Mouse (Mus musculus) frontal cortex, adult (tissue): ENCODE data around the gene Ugt1a7c.
"Not testable (repeated sequence)": the region's sequence is repeated elsewhere in the genome, so short reads cannot be mapped to it uniquely, and the experiment has no call there.

ENCODE experiments used
- ATAC-seq: cut with Nextera tagmentation; 2 replicates; pipeline ENCODE4 v1.9.2; 2017; ENCODE audit warnings: mild to moderate bottlenecking, moderate library complexity, mixed read lengths; ENCODE audit not compliant: low TSS enrichment

Ugt1a7c gene

DNA sequence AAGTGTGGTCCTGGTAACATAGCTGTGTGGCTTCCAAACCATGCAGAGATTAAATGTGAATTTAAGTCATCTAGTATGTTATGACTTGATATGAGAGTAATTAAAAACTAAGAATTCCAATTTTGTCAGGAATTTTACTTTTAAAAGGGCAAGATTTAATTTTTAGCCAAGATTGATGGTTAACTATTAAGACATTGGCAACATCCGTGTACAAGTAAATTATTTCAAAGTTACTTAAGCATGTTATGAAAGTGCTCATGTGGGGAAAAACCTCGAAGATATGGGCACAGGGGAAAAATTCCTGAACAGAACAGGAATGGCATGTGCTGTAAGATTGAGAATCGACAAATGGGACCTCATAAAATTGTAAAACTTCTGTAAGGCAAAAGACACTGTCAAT is 102.6 kb downstream of the Ugt1a7c start:
- no peak for ATAC-seq

GRCm38 (mm10) chr1:88199996-88200395 is 105.1 kb downstream of the Ugt1a7c start:
- no peak for ATAC-seq

DNA sequence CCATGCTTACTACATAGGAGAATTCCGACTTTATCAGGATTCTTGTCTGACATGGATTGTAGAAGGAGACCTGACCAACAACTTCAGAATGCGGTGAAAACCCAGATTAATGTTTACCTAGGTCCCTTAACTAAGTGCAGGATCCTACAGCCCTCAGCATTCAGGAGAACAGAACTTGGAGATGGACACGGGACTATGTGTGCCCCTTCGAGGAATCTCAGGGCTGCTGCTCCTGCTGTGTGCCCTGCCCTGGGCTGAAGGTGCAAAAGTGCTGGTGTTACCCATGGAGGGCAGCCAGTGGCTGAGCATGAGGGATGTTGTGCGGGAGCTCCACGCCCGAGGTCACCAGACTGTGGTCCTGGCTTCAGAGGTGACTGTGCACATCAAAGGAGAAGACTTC is 105.6 kb downstream of the Ugt1a7c start, which contains the start of gene Ugt1a2:
Gene Ugt1a2, plus strand, starts transcription at position 146 of the 400 bp plus-strand sequence.
- no peak for ATAC-seq

DNA sequence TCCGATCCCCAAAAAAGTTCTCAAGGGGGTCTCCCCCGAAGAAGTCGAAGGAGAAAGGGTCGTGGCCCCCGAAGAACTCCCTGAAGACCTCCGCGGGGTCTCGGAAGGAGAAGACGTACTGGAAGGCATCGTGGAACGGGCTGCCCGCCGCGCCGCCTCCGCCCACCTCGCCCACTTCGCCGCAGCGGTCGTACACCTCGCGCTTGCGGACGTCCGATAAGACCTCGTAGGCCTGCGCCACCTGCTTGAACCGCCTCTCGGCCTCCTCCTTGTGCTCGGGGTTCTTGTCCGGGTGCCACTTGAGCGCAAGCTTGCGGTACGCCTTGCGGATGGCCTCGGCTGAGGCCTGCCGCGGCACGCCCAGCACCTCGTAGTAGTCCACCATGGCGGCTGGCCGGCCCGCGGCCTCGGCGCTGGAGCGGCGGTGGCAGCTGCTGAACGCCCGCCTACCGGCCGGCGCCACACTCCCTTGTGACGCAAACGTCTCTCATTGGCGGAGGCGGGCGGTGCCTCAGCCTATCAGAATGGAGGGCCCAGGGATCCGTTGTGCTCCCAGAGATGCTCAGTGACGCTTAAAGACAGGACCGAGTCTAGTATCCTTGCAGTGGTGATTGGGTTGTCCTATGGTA is 110.5 kb downstream of the Ugt1a7c start, which contains the start of gene Dnajb3:
Gene Dnajb3, minus strand, starts transcription at position 489 of the 629 bp plus-strand sequence.
- ATAC-seq, result peak; percentile 100

DNA sequence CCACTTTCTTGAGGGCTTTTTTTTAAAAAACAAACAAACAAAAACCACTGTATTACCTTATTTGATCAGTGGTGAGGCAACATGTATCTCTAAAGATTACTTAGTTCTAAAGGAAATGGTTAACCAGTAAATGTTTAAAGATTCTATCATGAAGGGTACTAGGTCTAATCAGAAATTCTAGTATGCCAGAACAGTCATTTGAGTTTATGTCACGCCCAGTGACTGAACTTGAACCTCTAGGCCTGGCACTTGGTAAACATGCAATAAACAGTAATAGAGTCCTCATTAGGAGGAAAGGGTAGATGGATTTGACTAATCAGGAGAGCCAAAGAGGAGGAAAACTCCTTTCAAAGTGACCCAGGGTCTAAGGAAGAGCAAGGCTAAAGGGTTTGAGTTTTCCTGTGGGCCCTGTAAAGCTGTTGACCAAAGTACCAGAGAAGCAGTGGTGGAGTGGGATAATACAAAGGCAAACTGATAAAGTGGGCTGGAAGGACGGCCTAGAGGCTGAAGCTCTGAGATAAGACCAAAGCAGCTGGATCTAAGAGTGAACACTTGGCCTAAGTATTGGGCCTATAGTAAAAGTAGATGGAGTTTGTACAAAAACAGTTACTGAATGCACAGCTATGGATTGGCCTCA is 112.1 kb downstream of the Ugt1a7c start:
- no peak for ATAC-seq

GRCm38 (mm10) chr1:88211812-88212211 is 117.0 kb downstream of the Ugt1a7c start, which contains the start of gene Ugt1a1:
Gene Ugt1a1 (plus strand): TSS chr1:88211959.
- no peak for ATAC-seq

GRCm38 (mm10) chr1:88212341-88213045 is 117.6 kb downstream of the Ugt1a7c start:
- ATAC-seq, result no peak

- no peak for ATAC-seq
Observed at GRCm38 (mm10) chr1:88213061-88213460, 118.2 kb downstream of the Ugt1a7c start.

DNA sequence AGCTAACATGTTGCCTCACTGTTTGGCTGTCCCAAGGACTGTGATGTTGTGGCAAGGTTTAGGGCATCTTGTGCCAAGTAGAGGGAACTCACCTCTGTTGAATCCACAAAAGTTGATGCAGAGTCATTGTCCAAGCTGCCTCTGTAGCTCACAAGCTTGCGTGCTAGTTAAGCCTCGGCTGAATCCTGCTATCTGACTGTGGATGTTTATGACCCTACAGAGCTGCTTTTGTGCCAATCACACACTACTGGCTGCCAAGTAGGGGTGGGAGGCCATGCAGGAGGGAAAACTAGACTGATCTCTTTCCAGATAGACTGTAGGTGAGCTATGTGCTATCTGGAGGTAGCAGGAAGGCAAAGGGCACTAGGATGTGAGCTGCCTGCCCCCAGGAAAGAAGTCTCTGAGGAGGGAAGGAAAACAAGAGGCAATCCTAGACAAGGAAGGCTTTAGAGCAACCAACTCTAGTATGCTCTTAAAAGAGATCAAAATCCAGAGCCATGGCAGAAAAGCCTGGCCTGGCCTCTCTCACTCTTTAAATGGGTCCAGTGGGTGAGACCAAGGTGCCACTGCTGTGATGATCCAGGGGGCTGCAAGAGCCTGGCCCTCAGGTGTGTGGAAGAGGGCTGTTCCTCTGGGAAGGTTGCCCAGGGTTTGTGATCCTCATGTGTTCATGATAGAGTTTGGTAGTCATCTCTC is 119.1 kb downstream of the Ugt1a7c start:
- no peak for ATAC-seq

GRCm38 (mm10) chr1:88214462-88214952 is 119.6 kb downstream of the Ugt1a7c start:
- no peak for ATAC-seq

DNA sequence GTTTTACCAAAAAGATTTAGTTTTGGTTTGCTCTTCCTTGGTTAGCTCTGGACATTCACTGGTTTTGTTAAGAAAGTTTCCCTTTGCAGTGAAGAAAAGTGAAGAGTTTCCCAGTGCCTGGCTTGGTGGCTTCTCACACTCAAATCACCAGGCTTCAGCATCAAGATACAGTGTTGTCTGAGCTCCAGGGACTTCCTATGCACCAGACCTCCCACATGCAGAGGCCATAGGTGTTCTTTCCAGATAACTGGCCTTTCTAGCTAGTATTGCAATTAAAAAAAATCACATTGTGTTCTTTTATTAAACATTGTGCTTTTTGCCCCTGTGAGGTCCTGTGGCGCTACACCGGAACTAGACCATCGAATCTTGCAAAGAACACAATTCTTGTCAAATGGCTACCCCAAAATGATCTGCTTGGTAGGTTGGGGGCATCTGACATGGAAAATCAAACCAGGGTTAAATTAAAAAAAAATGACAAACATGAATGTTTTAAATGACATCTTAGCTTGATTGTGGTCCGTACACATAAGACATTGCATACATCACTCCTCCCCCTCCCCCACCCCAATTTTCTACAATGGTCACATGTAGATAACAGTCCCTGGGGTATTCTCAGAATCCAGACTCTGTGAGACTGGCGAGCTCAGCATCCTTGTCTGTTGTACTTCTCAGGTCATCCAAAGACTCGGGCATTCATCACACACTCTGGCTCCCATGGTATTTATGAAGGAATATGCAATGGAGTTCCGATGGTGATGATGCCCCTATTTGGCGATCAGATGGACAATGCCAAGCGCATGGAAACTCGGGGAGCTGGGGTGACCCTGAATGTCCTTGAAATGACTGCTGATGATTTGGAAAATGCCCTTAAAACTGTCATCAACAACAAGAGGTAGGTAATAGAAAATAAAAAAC is 120.9 kb downstream of the Ugt1a7c start:
- no peak for ATAC-seq

DNA sequence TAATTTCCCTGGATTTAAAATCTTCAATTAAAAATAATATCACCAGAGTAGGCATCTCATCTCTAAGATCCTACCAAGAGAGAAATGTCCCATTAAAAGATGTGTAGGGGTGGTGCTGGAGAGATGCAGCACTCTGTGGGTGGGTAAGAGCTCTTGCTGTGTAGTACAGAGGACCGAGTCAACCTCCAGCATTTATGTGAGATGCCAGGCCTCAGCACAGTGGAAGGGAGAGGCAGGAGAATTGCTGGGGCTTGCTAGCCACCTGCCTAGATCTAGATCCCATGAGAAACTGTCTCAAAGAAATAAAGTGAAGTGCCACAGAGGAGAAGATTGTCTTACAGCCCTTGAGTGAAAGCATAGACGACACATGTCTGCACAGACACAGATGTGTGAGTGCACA is 121.7 kb downstream of the Ugt1a7c start:
- peak; percentile 77 for ATAC-seq

- no peak for ATAC-seq
Observed at GRCm38 (mm10) chr1:88217144-88217543, 122.3 kb downstream of the Ugt1a7c start.

- no peak for ATAC-seq
Observed at GRCm38 (mm10) chr1:88217576-88217975, 122.7 kb downstream of the Ugt1a7c start.

- ATAC-seq, result no peak
Observed at GRCm38 (mm10) chr1:88218051-88218450, 123.2 kb downstream of the Ugt1a7c start.

DNA sequence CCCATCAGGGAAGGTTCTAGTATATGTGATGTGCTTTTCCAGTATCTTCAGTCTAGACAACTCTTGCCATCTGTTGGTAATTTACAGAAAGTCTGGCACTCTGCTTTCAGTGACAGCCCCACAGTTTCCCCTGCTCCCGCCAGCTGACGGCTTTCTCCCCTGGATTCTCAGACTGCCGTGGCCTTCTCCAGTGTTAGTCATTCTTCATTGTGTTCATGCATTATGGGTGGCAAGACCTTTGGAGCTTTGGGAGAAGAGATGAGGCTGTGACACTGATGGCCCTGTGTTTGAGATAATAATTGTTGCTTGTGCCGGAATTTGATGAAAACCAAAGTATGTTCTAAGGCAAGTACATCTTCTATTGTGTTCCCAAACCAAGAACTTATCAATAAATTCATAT is 123.7 kb downstream of the Ugt1a7c start:
- ATAC-seq, result no peak

DNA sequence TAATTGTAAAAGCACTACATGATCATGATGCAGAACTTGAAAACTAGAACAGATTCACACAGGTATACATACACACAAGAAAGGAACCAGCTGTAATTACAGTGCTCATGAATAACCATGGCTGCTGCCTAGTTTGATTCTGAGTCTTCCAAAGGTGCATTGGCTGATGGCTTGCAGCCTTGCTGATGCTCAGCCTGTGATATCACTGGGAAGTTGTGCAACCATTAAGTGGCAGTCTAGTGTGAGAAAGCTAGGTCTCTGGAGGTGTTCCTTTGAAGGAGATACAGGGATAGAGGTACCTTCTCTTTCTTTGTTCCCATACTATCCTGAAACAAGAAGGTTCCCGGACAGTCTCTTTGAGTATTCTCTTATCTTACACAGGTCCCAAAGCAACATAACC is 124.2 kb downstream of the Ugt1a7c start:
- ATAC-seq, result no peak

DNA sequence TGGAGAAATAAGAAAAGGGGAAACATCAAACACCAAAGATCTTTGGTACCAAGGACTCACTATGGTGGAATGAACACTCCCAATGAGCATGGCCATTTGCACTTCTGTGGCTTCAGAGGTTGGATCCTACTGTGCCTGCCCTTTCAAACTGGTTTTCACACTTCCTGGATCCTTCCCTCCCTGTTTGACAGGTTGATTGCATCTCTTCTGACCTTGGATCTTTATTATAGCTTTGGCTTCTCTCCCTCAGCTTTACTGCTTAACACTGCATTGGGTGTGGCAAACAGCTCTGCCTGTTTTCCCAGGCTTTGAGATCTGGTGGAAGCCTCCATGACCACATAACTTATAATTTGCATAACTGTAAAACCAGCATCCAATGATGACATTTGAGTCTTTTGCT is 125.5 kb downstream of the Ugt1a7c start:
- no peak for ATAC-seq

GRCm38 (mm10) chr1:88222216-88222615 is 127.4 kb downstream of the Ugt1a7c start:
- ATAC-seq, result no peak

DNA sequence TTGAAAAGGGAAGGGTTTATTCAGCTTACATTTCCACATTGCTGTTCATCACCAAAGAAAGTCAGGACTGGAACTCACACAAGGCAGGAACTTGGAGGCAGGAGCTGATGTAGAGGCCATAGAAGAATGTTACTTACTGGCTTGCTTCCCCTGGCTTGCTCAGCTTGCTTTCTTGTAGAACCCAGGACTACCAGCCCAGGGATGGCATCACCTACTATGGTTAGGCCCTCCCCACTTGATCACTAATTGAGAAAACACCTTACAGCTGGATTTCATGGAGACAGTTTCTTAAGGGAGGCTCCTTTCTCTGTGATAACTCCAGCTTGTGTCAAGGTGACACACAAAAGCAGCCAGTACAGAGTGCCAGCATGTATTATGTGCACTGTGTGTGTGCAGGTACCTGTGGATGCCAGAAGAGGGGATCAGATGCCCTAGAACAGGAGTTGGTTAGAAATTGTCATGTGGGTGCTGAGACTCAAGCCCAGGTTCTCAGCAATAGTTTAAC is 128.2 kb downstream of the Ugt1a7c start:
- ATAC-seq, result not testable (repeated sequence)

DNA sequence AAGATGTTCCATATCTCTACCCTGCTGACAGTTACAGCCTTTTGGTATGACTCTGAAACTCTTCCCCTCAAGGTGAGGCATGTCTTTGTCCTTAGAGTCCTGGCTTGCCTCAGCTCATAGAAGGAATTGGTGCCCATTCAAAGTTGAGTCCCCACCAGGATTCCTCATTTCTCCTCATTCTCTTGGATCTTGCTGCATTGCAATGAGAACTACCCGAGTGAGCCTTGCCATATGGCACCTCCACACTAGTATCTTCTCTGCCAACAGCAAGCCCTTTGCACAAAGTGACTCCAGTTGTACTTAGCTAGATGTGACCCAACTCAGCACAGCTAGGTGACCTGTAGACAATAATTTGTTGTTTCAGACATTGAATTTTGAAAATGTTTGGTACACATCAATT is 128.7 kb downstream of the Ugt1a7c start:
- no peak for ATAC-seq
